Mouse (Mus musculus) spleen, postnatal 0 days (tissue): ENCODE results near the gene Fat4. TPM values are rescaled to one million over a fixed set of nuclear protein-coding genes. Genes with fewer than 3 reads are reported as not detected.

ENCODE experiments used
- polyA plus RNA-seq: library from polyadenylated mRNA; unstranded; fragments of >200 nt; fragmentation: Nextera tagmentation; extraction: Ambion mirVana; gene quantifications from 2 replicates; pipeline ENCODE4 v1.2.1, GENCODE M21; 2015

Fat4 gene
- 2.1 and 2.9 TPM in 2 replicates for polyA plus RNA-seq

DNA sequence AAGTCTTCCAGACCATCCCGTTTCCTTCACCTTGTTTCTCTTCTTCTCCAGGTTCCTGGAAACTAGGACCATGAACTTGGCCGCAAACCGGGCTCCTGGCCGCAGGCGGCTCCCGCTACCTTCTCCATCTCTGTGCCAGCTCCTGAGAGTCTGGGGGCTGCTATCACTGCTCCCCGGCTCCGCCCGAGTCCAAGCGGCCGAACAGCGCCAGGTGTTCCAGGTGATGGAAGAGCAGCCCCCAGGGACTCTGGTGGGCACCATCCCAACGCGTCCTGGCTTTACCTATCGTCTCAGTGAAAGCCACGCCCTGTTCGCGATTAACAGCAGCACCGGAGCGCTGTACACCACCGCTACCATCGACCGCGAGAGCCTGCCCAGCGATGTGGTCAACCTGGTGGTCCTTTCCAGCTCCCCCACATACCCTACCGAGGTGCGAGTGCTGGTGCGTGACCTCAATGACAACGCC lies at the start of gene Fat4:
Gene Fat4 (plus strand): TSS at position 51 of the 466 bp plus-strand sequence.

